ENCODE assay signal across 28 mouse cellular contexts in genomic region chr16:30472447-30472846, GRCm38 (mm10).
DNase-seq lines count a peak whose midpoint lies in the region; ATAC-seq and TF ChIP-seq lines count a peak whose summit lies in the region.
"Had no signal": no experiment of that assay in that cellular context is flagged by ENCODE, and none has a peak within 500 bp of the region (broad histone marks: within the 10 kb centered on the region; RNA-seq: fewer than 3 reads in every experiment).

No protein-coding gene starts in this region.

- DNase-seq in kidney, postnatal 0 days (ENCODE audit: low spot score): peak; percentile 5
- DNase-seq in kidney, adult 11 months: no peak
- DNase-seq in lung, postnatal 0 days (ENCODE audit: low spot score): peak; percentile 24
- DNase-seq in lung, postnatal 36 days: no peak
- peak; percentile 23 for DNase-seq in stomach, postnatal 0 days (ENCODE audit: low spot score)
- DNase-seq in cerebellum, postnatal 10 days: no peak
- DNase-seq: adrenal gland, postnatal 10 days; B cell, adult 2 months; cerebellum, adult 8-10 months; cerebellum, postnatal 36 days; heart, postnatal 14 days; layer of hippocampus, adult 9-11 months; liver; lung, adult 2 months; thymus, postnatal 14 days had no signal

- no peak overlapping the region for H3K27ac ChIP-seq in kidney, postnatal 0 days
- no peak overlapping the region for H3K27ac ChIP-seq in lung, postnatal 0 days (ENCODE audit: low read length)
- H3K27ac ChIP-seq in intestine, embryonic 15.5 days: peak overlapping the region; percentile 41; the same call in 1 of the 2 replicates
- H3K27ac ChIP-seq in stomach, postnatal 0 days (replicated peaks): no peak overlapping the region
- H3K27ac ChIP-seq: embryonic facial prominence, embryonic 12.5 days; forebrain, embryonic 10.5 days; forebrain, embryonic 15.5 days; hindbrain, embryonic 10.5 days; hindbrain, embryonic 15.5 days; liver, embryonic 14.5 days; neural tube, embryonic 13.5 days; stomach, embryonic 15.5 days had no signal

- no peak overlapping the region for H3K4me2 ChIP-seq in kidney, postnatal 0 days (ENCODE audit: low read length)
- H3K4me2 ChIP-seq in lung, postnatal 0 days (replicated peaks; ENCODE audit: low read depth, low read length): no peak overlapping the region
- H3K4me2 ChIP-seq in intestine, embryonic 15.5 days (replicated peaks): 0 out of 2 replicates have a peak overlapping the region, but pooled peaks have one; percentile 3
- no peak overlapping the region for H3K4me2 ChIP-seq in stomach, postnatal 0 days (replicated peaks; ENCODE audit: low read depth)
- H3K4me2 ChIP-seq: embryonic facial prominence, embryonic 12.5 days; forebrain, embryonic 15.5 days; hindbrain, embryonic 15.5 days; midbrain, embryonic 11.5 days; neural tube, embryonic 13.5 days; stomach, embryonic 15.5 days had no signal

- no peaks in the 10 kb centered on the region for H3K9me3 ChIP-seq in kidney, postnatal 0 days (replicated peaks; ENCODE audit: low read length)
- H3K9me3 ChIP-seq in lung, postnatal 0 days (ENCODE audit: low read length): 0 out of 2 replicates have a peak, but pooled peaks cover 4% of the 10 kb centered on the region
- no peaks in the 10 kb centered on the region for H3K9me3 ChIP-seq in intestine, embryonic 15.5 days
- 0 out of 2 replicates have a peak, but pooled peaks cover 5% of the 10 kb centered on the region for H3K9me3 ChIP-seq in stomach, postnatal 0 days (ENCODE audit: control insufficient read depth, low read length)
- H3K9me3 ChIP-seq: forebrain, embryonic 15.5 days; stomach, embryonic 15.5 days had no signal

- no peaks in the 10 kb centered on the region for H3K27me3 ChIP-seq in kidney, postnatal 0 days (ENCODE audit: insufficient read depth, low read length)
- H3K27me3 ChIP-seq in lung, postnatal 0 days (replicated peaks; ENCODE audit: insufficient read depth, low read length): no peaks in the 10 kb centered on the region
- no peaks in the 10 kb centered on the region for H3K27me3 ChIP-seq in intestine, embryonic 15.5 days (replicated peaks)
- no peaks in the 10 kb centered on the region for H3K27me3 ChIP-seq in stomach, postnatal 0 days (ENCODE audit: control insufficient read depth, insufficient read depth, low read length)
- H3K27me3 ChIP-seq: CH12.LX; embryonic facial prominence, embryonic 12.5 days; forebrain, embryonic 15.5 days; hindbrain, embryonic 15.5 days; neural tube, embryonic 13.5 days; Patski; stomach, embryonic 15.5 days had no signal

- no peak overlapping the region for H3K9ac ChIP-seq in kidney, postnatal 0 days (ENCODE audit: low read depth, low read length)
- no peak overlapping the region for H3K9ac ChIP-seq in lung, postnatal 0 days (replicated peaks; ENCODE audit: low read depth)
- H3K9ac ChIP-seq in intestine, embryonic 15.5 days: no peak overlapping the region
- no peak overlapping the region for H3K9ac ChIP-seq in stomach, postnatal 0 days (ENCODE audit: low read length)
- H3K9ac ChIP-seq: embryonic facial prominence, embryonic 12.5 days; forebrain, embryonic 15.5 days; hindbrain, embryonic 15.5 days; liver, embryonic 14.5 days; neural tube, embryonic 13.5 days; stomach, embryonic 15.5 days had no signal

- H3K4me3 ChIP-seq in kidney, postnatal 0 days (replicated peaks; ENCODE audit: low read depth, low read length): no peak overlapping the region
- no peak overlapping the region for H3K4me3 ChIP-seq in lung, postnatal 0 days (ENCODE audit: low read depth, low read length)
- no peak overlapping the region for H3K4me3 ChIP-seq in intestine, embryonic 15.5 days (replicated peaks)
- H3K4me3 ChIP-seq in stomach, postnatal 0 days (ENCODE audit: low read depth, low read length): no peak overlapping the region
- H3K4me3 ChIP-seq: embryonic facial prominence, embryonic 12.5 days; forebrain, embryonic 10.5 days; forebrain, embryonic 15.5 days; hindbrain, embryonic 10.5 days; hindbrain, embryonic 15.5 days; neural tube, embryonic 13.5 days; stomach, embryonic 15.5 days had no signal

- ATAC-seq in kidney, postnatal 0 days (replicated peaks; ENCODE audit: low FRiP score, low read depth): no peak
- ATAC-seq in lung, postnatal 0 days: peak; percentile 43; the same call in 1 of the 2 replicates
- peak; percentile 16; the same call in 1 of the 2 replicates for ATAC-seq in intestine, embryonic 15.5 days
- 0 out of 2 replicates have a peak, but pooled peaks have one; percentile 36 for ATAC-seq in stomach, postnatal 0 days (ENCODE audit: low FRiP score, low TSS enrichment)
- ATAC-seq: forebrain, embryonic 15.5 days; inflammation-experienced regulatory T-cells, adult 6 months; Patski had no signal

- no peak for TF ChIP-seq EP300 in lung, postnatal 0 days (IDR thresholded peaks at IDR 0.05)
- no peak for TF ChIP-seq EP300 in stomach, postnatal 0 days (optimal IDR thresholded peaks at IDR 0.05)

- 41% methylated on average over 5 of the region's 5 CpGs for WGBS in kidney, postnatal 0 days
- WGBS in lung, postnatal 0 days: 30% methylated on average over 5 of the region's 5 CpGs
- 45% methylated on average over 5 of the region's 5 CpGs for WGBS in intestine, embryonic 15.5 days
- 37% methylated on average over 5 of the region's 5 CpGs for WGBS in stomach, postnatal 0 days

- no peaks in the 10 kb centered on the region for H3K36me3 ChIP-seq in kidney, postnatal 0 days (ENCODE audit: insufficient read depth, low read length)
- H3K36me3 ChIP-seq in lung, postnatal 0 days (ENCODE audit: insufficient read depth, low read length): no peaks in the 10 kb centered on the region
- H3K36me3 ChIP-seq in intestine, embryonic 15.5 days: no peaks in the 10 kb centered on the region
- no peaks in the 10 kb centered on the region for H3K36me3 ChIP-seq in stomach, postnatal 0 days (ENCODE audit: control insufficient read depth, insufficient read depth, low read length)
- H3K36me3 ChIP-seq: embryonic facial prominence, embryonic 12.5 days; forebrain, embryonic 10.5 days; forebrain, embryonic 15.5 days; hindbrain, embryonic 10.5 days; hindbrain, embryonic 15.5 days; neural tube, embryonic 13.5 days; stomach, embryonic 15.5 days had no signal

- TF ChIP-seq CTCF in kidney, postnatal 0 days (IDR thresholded peaks at IDR 0.05; ENCODE audit: low read depth): no peak
- no peak for TF ChIP-seq CTCF in lung, postnatal 0 days (IDR thresholded peaks at IDR 0.05)
- no peak for TF ChIP-seq CTCF in stomach, postnatal 0 days (IDR thresholded peaks at IDR 0.05; ENCODE audit: low read depth)

- H3K4me1 ChIP-seq in kidney, postnatal 0 days (replicated peaks; ENCODE audit: insufficient read depth, low read length): no peaks in the 10 kb centered on the region
- H3K4me1 ChIP-seq in lung, postnatal 0 days (ENCODE audit: insufficient read depth, low read depth, low read length): no peaks in the 10 kb centered on the region; the same call in 1 of the 2 replicates
- H3K4me1 ChIP-seq in intestine, embryonic 15.5 days (replicated peaks): no peaks in the 10 kb centered on the region
- no peaks in the 10 kb centered on the region for H3K4me1 ChIP-seq in stomach, postnatal 0 days (replicated peaks; ENCODE audit: control insufficient read depth, insufficient read depth)
- H3K4me1 ChIP-seq: embryonic facial prominence, embryonic 12.5 days; stomach, embryonic 15.5 days had no signal

Comparison
In these comparisons a context has a peak if more than half of its experiments do, and no peak if none do; other contexts are left out.
1. DNase-seq: peak in kidney, postnatal 0 days (single experiment), lung, postnatal 0 days (single experiment) and stomach, postnatal 0 days (single experiment); none in kidney, adult 11 months (single experiment), lung, postnatal 36 days (single experiment) and cerebellum, postnatal 10 days (0 of 2).